Mouse (Mus musculus): ENCODE results near the gene Pcif1.
A peak's percentile ranks its signal among the peaks of the same experiment; 100 is the strongest.

The Pcif1 gene

GRCm38 (mm10) chr2:164923291-164923690 is 44.2 kb downstream of the Pcif1 start:
- no peak for DNase-seq (ENCODE audit: low spot score)

GRCm38 (mm10) chr2:164924100-164924857 is 45.2 kb downstream of the Pcif1 start:
- peak; percentile 99 for DNase-seq (ENCODE audit: low spot score)

GRCm38 (mm10) chr2:164930706-164931581 is 51.8 kb downstream of the Pcif1 start:
- no peak for DNase-seq (ENCODE audit: low spot score)

- no peak for DNase-seq (ENCODE audit: low spot score)
Measured at GRCm38 (mm10) chr2:164933534-164933933, 54.4 kb downstream of the Pcif1 start.

- no peak for DNase-seq (ENCODE audit: low spot score)
Measured at GRCm38 (mm10) chr2:164935991-164936390, 56.9 kb downstream of the Pcif1 start.

GRCm38 (mm10) chr2:164938146-164939091 is 59.3 kb downstream of the Pcif1 start:
- no peak for DNase-seq (ENCODE audit: low spot score)

GRCm38 (mm10) chr2:164939106-164939505 is 60.0 kb downstream of the Pcif1 start:
- no peak for DNase-seq (ENCODE audit: low spot score)

- no peak for DNase-seq (ENCODE audit: low spot score)
Measured at GRCm38 (mm10) chr2:164940140-164940830, 61.2 kb downstream of the Pcif1 start, which contains the start of gene Mmp9. Mmp9 (plus strand) TSS chr2:164940780.

GRCm38 (mm10) chr2:164942692-164943290 is 63.7 kb downstream of the Pcif1 start:
- no peak for DNase-seq (ENCODE audit: low spot score)

Data from layer of hippocampus, adult 9-10 months (tissue).